Comparison of ENCODE assay signal across 23 mouse cellular contexts in the genomic region with DNA sequence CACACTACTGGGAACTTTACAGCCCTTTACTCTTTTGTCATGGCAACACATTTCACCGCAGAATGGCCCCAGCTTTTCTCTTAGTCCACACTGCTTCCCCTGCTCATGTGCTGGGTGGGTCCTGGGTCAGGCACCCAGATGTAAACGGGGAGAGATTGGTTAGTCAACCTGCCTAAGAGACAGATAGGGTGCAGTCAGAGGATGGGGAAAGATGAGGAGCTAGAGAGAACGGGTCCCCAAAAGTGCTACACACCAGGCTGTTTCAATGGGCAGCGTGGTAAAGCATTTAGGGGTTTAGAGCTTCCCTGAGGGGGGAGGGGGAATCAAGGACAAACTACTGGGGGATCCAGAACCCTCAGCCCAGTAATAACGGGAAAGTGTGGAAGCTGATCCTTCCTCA.
"Had no signal": no experiment of that assay in that cellular context is flagged by ENCODE, and none has a peak within 500 bp of the region (broad histone marks: within the 10 kb centered on the region; RNA-seq: fewer than 3 reads in every experiment).

No protein-coding gene starts in this region.

- DNase-seq: gastrocnemius, adult 2 months; gastrocnemius, postnatal 10 days; gastrocnemius, postnatal 25 days; heart, postnatal 4 days; kidney, adult 18-20 months; kidney, adult 8-10 months; kidney, postnatal 10 days; kidney, postnatal 25 days; kidney, postnatal 4 days; liver; liver, embryonic 13.5 days had no signal

- H3K9me3 ChIP-seq: heart, embryonic 10.5 days; heart, embryonic 12.5 days; hindbrain, embryonic 12.5 days; intestine, embryonic 15.5 days; limb, embryonic 13.5 days; liver, embryonic 13.5 days had no signal

- ATAC-seq: hindbrain, embryonic 16.5 days; inflammation-experienced regulatory T-cells, adult 6 months; intestine, embryonic 15.5 days; intestine, postnatal 0 days had no signal

- H3K4me3 ChIP-seq: gastrocnemius, adult 2 months; heart, embryonic 10.5 days; heart, embryonic 12.5 days; hindbrain, embryonic 12.5 days; intestine, embryonic 15.5 days; layer of hippocampus, adult 2 months; left cerebral cortex, adult 2 months; limb, embryonic 13.5 days; liver, embryonic 13.5 days had no signal

- H3K4me1 ChIP-seq: liver, embryonic 13.5 days had no signal

- H3K36me3 ChIP-seq: hindbrain, embryonic 12.5 days; intestine, embryonic 15.5 days; limb, embryonic 13.5 days; liver, embryonic 13.5 days had no signal

- H3K27me3 ChIP-seq: heart, embryonic 12.5 days; hindbrain, embryonic 12.5 days; intestine, embryonic 15.5 days; limb, embryonic 13.5 days; liver, embryonic 13.5 days had no signal

- H3K9ac ChIP-seq: heart, embryonic 12.5 days; hindbrain, embryonic 12.5 days; hindbrain, embryonic 14.5 days; intestine, embryonic 15.5 days; limb, embryonic 13.5 days; liver, embryonic 13.5 days had no signal

- H3K4me2 ChIP-seq: heart, embryonic 12.5 days; hindbrain, embryonic 12.5 days; hindbrain, embryonic 14.5 days; intestine, embryonic 15.5 days; limb, embryonic 13.5 days; liver, embryonic 11.5 days; liver, embryonic 13.5 days had no signal

- H3K27ac ChIP-seq: gastrocnemius, adult 2 months; heart, embryonic 10.5 days; hindbrain, embryonic 12.5 days; hindbrain, embryonic 14.5 days; intestine, embryonic 15.5 days; layer of hippocampus, adult 2 months; left cerebral cortex, adult 2 months; limb, embryonic 13.5 days; liver, embryonic 13.5 days had no signal
